Mouse (Mus musculus): ENCODE results near the gene Lrrc8d. TPM values are rescaled to one million over a fixed set of nuclear protein-coding genes. Genes with fewer than 3 reads are reported as not detected.
"Not testable (repeated sequence)": the region's sequence is repeated elsewhere in the genome, so short reads cannot be mapped to it uniquely, and the experiment has no call there.

The Lrrc8d gene
- polyA plus RNA-seq, 1 experiment from 2014 or later: 24.4 TPM

GRCm38 (mm10) chr5:105675511-105675910 lies 24.3 kb upstream of the Lrrc8d start:
- DNase-seq (ENCODE audit: low spot score): no peak
- Histone ChIP-seq H3K4me1 (replicated peaks) (peaks cover 18% of the 10 kb centered on the region), H3K27ac (no peak overlapping the region), H3K36me3 (no peaks in the 10 kb centered on the region), H3K4me3 (no peak overlapping the region), H3K27me3 (ENCODE audit: insufficient read depth, poor library complexity, severe bottlenecking) (no peaks in the 10 kb centered on the region), H3K9me3 (no peaks in the 10 kb centered on the region)
- WGBS: 91% methylated on average over 4 of the region's 4 CpGs

GRCm38 (mm10) chr5:105677071-105677470 lies 22.7 kb upstream of the Lrrc8d start:
- Histone ChIP-seq H3K4me1 (replicated peaks) (peaks cover 28% of the 10 kb centered on the region), H3K9me3 (no peaks in the 10 kb centered on the region), H3K4me3 (no peak overlapping the region), H3K27me3 (ENCODE audit: insufficient read depth, poor library complexity, severe bottlenecking) (0 out of 2 replicates have a peak, but pooled peaks cover 3% of the 10 kb centered on the region), H3K36me3 (no peaks in the 10 kb centered on the region), H3K27ac (no peak overlapping the region)
- no peak for DNase-seq (ENCODE audit: low spot score)
- WGBS: 91% methylated on average over 2 of the region's 2 CpGs

GRCm38 (mm10) chr5:105678243-105678642 lies 21.5 kb upstream of the Lrrc8d start:
- H3K9me3 ChIP-seq: no peaks in the 10 kb centered on the region
- H3K27me3 ChIP-seq (ENCODE audit: insufficient read depth, poor library complexity, severe bottlenecking): 0 out of 2 replicates have a peak, but pooled peaks cover 3% of the 10 kb centered on the region
- peaks cover 30% of the 10 kb centered on the region for H3K4me1 ChIP-seq (replicated peaks)
- no peak overlapping the region for H3K27ac ChIP-seq
- no peak overlapping the region for H3K4me3 ChIP-seq
- no peaks in the 10 kb centered on the region for H3K36me3 ChIP-seq
- no peak for DNase-seq (ENCODE audit: low spot score)
- WGBS: 87% methylated on average over 8 of the region's 8 CpGs

GRCm38 (mm10) chr5:105679261-105679660 lies 20.5 kb upstream of the Lrrc8d start:
- no peak overlapping the region for H3K4me3 ChIP-seq
- H3K9me3 ChIP-seq: no peaks in the 10 kb centered on the region
- H3K27ac ChIP-seq: no peak overlapping the region
- 71% methylated on average over 4 of the region's 4 CpGs for WGBS
- 0 out of 2 replicates have a peak, but pooled peaks cover 3% of the 10 kb centered on the region for H3K27me3 ChIP-seq (ENCODE audit: insufficient read depth, poor library complexity, severe bottlenecking)
- no peaks in the 10 kb centered on the region for H3K36me3 ChIP-seq
- H3K4me1 ChIP-seq (replicated peaks): peaks cover 40% of the 10 kb centered on the region
- no peak for DNase-seq (ENCODE audit: low spot score)

GRCm38 (mm10) chr5:105679921-105680843 lies 19.6 kb upstream of the Lrrc8d start:
- Histone ChIP-seq H3K27me3 (ENCODE audit: insufficient read depth, poor library complexity, severe bottlenecking) (0 out of 2 replicates have a peak, but pooled peaks cover 3% of the 10 kb centered on the region), H3K36me3 (no peaks in the 10 kb centered on the region), H3K9me3 (no peaks in the 10 kb centered on the region), H3K4me3 (no peak overlapping the region), H3K4me1 (replicated peaks) (peaks cover 46% of the 10 kb centered on the region), H3K27ac (peak overlapping the region; percentile 37)
- no peak for DNase-seq (ENCODE audit: low spot score)
- WGBS: 35% methylated on average over 9 of the region's 9 CpGs

- no peaks in the 10 kb centered on the region for H3K9me3 ChIP-seq
- 65% methylated on average over 9 of the region's 9 CpGs for WGBS
- no peak for DNase-seq (ENCODE audit: low spot score)
- H3K4me1 ChIP-seq (replicated peaks): peaks cover 46% of the 10 kb centered on the region
- no peaks in the 10 kb centered on the region for H3K36me3 ChIP-seq
- 0 out of 2 replicates have a peak, but pooled peaks cover 3% of the 10 kb centered on the region for H3K27me3 ChIP-seq (ENCODE audit: insufficient read depth, poor library complexity, severe bottlenecking)
- H3K4me3 ChIP-seq: no peak overlapping the region
- H3K27ac ChIP-seq: 0 out of 2 replicates have a peak overlapping the region, but pooled peaks have one; percentile 12
Observed at GRCm38 (mm10) chr5:105682143-105682611, 17.6 kb upstream of the Lrrc8d start.

GRCm38 (mm10) chr5:105683912-105684350 lies 15.8 kb upstream of the Lrrc8d start:
- H3K36me3 ChIP-seq: no peaks in the 10 kb centered on the region
- no peaks in the 10 kb centered on the region for H3K9me3 ChIP-seq
- 12% methylated on average over 4 of the region's 4 CpGs for WGBS
- H3K27ac ChIP-seq: 0 out of 2 replicates have a peak overlapping the region, but pooled peaks have one; percentile 40
- H3K4me1 ChIP-seq (replicated peaks): peaks cover 46% of the 10 kb centered on the region
- H3K4me3 ChIP-seq: no peak overlapping the region
- DNase-seq (ENCODE audit: low spot score): peak; percentile 44
- H3K27me3 ChIP-seq (ENCODE audit: insufficient read depth, poor library complexity, severe bottlenecking): 0 out of 2 replicates have a peak, but pooled peaks cover 3% of the 10 kb centered on the region

GRCm38 (mm10) chr5:105684861-105685600 lies 14.7 kb upstream of the Lrrc8d start:
- Histone ChIP-seq H3K9me3 (no peaks in the 10 kb centered on the region), H3K27me3 (ENCODE audit: insufficient read depth, poor library complexity, severe bottlenecking) (peaks cover 7% of the 10 kb centered on the region; the same call in 1 of the 2 replicates), H3K4me1 (replicated peaks) (peaks cover 37% of the 10 kb centered on the region), H3K36me3 (no peaks in the 10 kb centered on the region), H3K27ac (no peak overlapping the region), H3K4me3 (no peak overlapping the region)
- DNase-seq (ENCODE audit: low spot score): peak; percentile 76
- 35% methylated on average over 14 of the region's 14 CpGs for WGBS

GRCm38 (mm10) chr5:105685780-105686305 lies 13.9 kb upstream of the Lrrc8d start:
- H3K27ac ChIP-seq; H3K27me3 ChIP-seq (ENCODE audit: insufficient read depth, poor library complexity, severe bottlenecking); H3K9me3 ChIP-seq; H3K36me3 ChIP-seq; H3K4me3 ChIP-seq; DNase-seq (ENCODE audit: low spot score): not testable (repeated sequence)
- peaks cover 33% of the 10 kb centered on the region for H3K4me1 ChIP-seq (replicated peaks)
- WGBS: 81% methylated on average over 7 of the region's 7 CpGs

- Histone ChIP-seq H3K9me3 (no peaks in the 10 kb centered on the region), H3K27ac (no peak overlapping the region), H3K27me3 (ENCODE audit: insufficient read depth, poor library complexity, severe bottlenecking) (peaks cover 4% of the 10 kb centered on the region; the same call in 1 of the 2 replicates), H3K4me3 (no peak overlapping the region), H3K36me3 (no peaks in the 10 kb centered on the region), H3K4me1 (replicated peaks) (peaks cover 31% of the 10 kb centered on the region)
- WGBS: 71% methylated on average over 12 of the region's 12 CpGs
- DNase-seq (ENCODE audit: low spot score): no peak
Observed at GRCm38 (mm10) chr5:105686331-105686995, 13.3 kb upstream of the Lrrc8d start.

- DNase-seq (ENCODE audit: low spot score): no peak
- 71% methylated on average over 10 of the region's 10 CpGs for WGBS
- H3K4me3 ChIP-seq: no peak overlapping the region
- no peak overlapping the region for H3K27ac ChIP-seq
- 0 out of 2 replicates have a peak, but pooled peaks cover 6% of the 10 kb centered on the region for H3K4me1 ChIP-seq (replicated peaks)
- peaks cover 4% of the 10 kb centered on the region; the same call in 1 of the 2 replicates for H3K27me3 ChIP-seq (ENCODE audit: insufficient read depth, poor library complexity, severe bottlenecking)
- H3K9me3 ChIP-seq: no peaks in the 10 kb centered on the region
- H3K36me3 ChIP-seq: no peaks in the 10 kb centered on the region
Observed at GRCm38 (mm10) chr5:105690502-105691454, 9.0 kb upstream of the Lrrc8d start.

Data from hindbrain, embryonic 10.5 days (tissue).